Mouse (Mus musculus) forebrain, embryonic 10.5 days (tissue): ENCODE data around the gene Zfp865. TPM values are rescaled to one million over a fixed set of nuclear protein-coding genes. Genes with fewer than 3 reads are reported as not detected.
A peak's percentile ranks its signal among the peaks of the same experiment; 100 is the strongest.

Source experiments
- DNase-seq: peaks from one replicate; pipeline ENCODE4 v3.0.0-alpha.2; 2017; ENCODE audit warnings: low spot score; ENCODE audit errors: extremely low spot score
- H3K27ac ChIP-seq: fragments of 300-500 bp; sonication (generic); 2 replicates; pipeline ENCODE4 v1.5.1; 2016; ENCODE audit warnings: mild to moderate bottlenecking
- H3K27me3 ChIP-seq: fragments of 300-500 bp; sonication (generic); 2 replicates; pipeline ENCODE4 v1.6.1; 2016; ENCODE audit warnings: mild to moderate bottlenecking; ENCODE audit not compliant: poor library complexity, severe bottlenecking
- H3K36me3 ChIP-seq: fragments of 300-500 bp; sonication (generic); replicated peaks from 2 replicates; pipeline ENCODE4 v1.6.1; 2016; ENCODE audit warnings: mild to moderate bottlenecking, moderate library complexity
- H3K4me1 ChIP-seq: fragments of 300-500 bp; sonication (generic); 2 replicates; pipeline ENCODE4 v1.6.1; 2016
- H3K4me3 ChIP-seq: fragments of 300-500 bp; sonication (generic); 2 replicates; pipeline ENCODE4 v1.5.1; 2016; ENCODE audit warnings: mild to moderate bottlenecking, moderate library complexity
- H3K9me3 ChIP-seq: fragments of 300-500 bp; sonication (generic); 2 replicates; pipeline ENCODE4 v1.6.1; 2016; ENCODE audit warnings: mild to moderate bottlenecking, moderate library complexity
- WGBS: fragments of 180-500 bp; shearing (Covaris S2); methylation state at CpG from one replicate; pipeline ENCODE4 v1.1.7; 2016; 5-methylcytosine and 5-hydroxymethylcytosine counted together
- polyA plus RNA-seq: library from polyadenylated mRNA; unstranded; fragments of >200 nt; fragmentation: Nextera tagmentation; extraction: Ambion mirVana; gene quantifications from 2 replicates; pipeline ENCODE4 v1.2.1, GENCODE M21; 2016

The Zfp865 gene
- polyA plus RNA-seq, 1 experiment from 2014 or later: 5.7 TPM

DNA sequence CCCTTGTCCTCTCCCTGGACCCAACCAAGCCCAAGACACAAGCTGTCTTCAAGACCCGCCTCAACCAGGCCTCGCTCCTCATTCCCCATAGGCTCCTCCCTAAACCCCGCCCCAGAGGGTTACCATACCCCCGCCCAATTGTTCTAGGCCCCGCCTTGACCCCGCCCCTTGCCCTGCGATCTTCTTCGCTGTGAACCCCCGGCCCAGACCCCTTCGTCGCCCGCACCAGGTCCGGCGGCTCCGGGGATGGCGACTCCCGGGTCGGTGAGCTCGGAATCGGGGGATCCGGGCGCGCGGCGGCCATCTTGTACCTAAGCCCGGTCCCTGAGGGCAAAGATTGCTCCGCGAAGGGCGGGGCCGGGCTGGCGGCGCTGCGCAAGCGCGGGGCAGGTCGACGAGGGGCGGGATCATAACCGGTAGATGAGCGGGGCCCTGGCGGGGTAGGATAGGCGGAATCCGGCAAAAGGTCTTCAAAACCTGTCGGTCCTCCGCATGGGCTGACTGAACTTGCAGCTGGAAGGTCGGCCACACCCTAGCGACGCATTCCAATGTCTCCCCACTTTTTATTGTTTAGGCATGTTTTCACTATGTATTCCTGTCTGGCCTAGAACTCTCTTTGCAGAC lies 18.0 kb downstream of the Zfp865 start, which contains the start of gene Zfp784:
Zfp784 (minus strand) TSS at position 338 of the 624 bp plus-strand sequence.
- H3K36me3 ChIP-seq: peaks cover 46% of the 10 kb centered on the region

DNA sequence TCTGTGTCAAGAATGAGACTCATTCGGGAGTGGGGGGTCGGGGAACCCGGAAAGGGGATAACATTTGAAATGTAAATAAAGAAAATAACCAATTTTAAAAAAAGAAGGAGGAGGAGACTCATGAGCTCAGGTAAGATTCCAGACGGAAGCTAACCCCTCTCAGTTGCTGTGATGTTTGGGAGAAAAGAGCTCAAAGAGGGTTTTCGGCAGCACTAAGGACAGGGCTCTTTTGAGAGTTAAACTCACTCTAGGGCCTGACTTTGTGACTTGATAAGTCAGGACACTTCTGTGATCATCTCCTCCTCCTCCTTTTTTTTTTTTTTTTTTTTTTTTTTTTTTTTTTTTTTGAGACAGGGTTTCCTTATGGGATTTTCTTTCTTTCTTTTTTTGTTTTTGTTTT lies 18.8 kb downstream of the Zfp865 start:
- no peak for DNase-seq
- 45% methylated on average over 5 of the region's 5 CpGs for WGBS
- Histone ChIP-seq H3K36me3 (peaks cover 39% of the 10 kb centered on the region), H3K9me3 (peaks cover 22% of the 10 kb centered on the region), H3K27me3 (no peaks in the 10 kb centered on the region), H3K4me3 (peak overlapping the region; percentile 76), H3K27ac (peak overlapping the region; percentile 98), H3K4me1 (peaks cover 21% of the 10 kb centered on the region)

More for the DNA sequence above, 18.0 kb downstream of the Zfp865 start, which contains the start of gene Zfp784:
- under 1% methylated on average over 48 of the region's 48 CpGs for WGBS
- Histone ChIP-seq H3K27me3 (no peaks in the 10 kb centered on the region), H3K9me3 (peaks cover 29% of the 10 kb centered on the region), H3K27ac (peak within 1 kb of the TSS; percentile 98), H3K4me1 (peaks cover 21% of the 10 kb centered on the region), H3K4me3 (peak within 1 kb of the TSS; percentile 76)
- peak; percentile 90 for DNase-seq

DNA sequence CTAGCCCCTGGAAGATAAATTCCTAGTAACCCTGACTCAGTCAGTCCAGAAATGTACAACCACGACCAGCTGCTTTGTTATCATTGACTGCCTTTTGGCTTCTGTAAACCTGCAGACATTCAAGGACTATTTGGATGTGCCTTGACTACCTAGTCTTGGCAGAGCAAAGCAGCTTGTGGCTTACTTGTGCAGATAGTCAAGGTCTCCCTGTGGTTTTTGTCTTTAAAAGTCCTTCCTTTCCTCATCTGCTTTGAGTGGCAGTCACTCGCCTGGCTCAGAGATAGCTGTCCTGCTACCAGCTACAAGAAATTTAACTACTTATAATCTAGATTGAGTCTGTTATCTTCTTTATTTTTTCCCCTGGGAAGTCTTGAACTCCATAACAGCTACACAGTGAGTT lies 24.8 kb downstream of the Zfp865 start:
- H3K9me3 ChIP-seq: no peaks in the 10 kb centered on the region; the same call in 1 of the 2 replicates
- WGBS: 81% methylated on average over 2 of the region's 2 CpGs
- peaks cover 13% of the 10 kb centered on the region for H3K36me3 ChIP-seq
- no peaks in the 10 kb centered on the region for H3K4me1 ChIP-seq
- H3K27me3 ChIP-seq: peaks cover 5% of the 10 kb centered on the region; the same call in 1 of the 2 replicates
- no peak overlapping the region for H3K27ac ChIP-seq
- no peak overlapping the region for H3K4me3 ChIP-seq
- DNase-seq: no peak

DNA sequence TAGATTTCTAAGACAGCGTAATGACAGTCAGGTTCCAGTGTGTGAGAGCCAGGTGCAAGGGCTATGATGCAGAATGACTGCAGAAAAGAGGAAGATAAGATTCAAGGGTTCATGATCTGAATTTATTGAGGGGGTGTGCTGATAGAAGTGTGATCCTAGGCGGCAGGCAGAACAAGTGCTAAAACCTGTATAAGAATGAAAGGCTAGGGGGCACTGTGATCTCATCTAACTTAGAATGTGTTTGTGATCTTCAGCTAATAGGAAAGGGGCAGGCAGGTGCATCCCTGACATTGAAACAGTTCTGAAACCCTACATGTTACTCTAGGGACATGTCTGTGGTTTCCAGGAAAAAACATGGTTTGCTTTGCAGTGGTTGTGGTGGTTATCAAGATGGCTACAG lies 25.9 kb downstream of the Zfp865 start:
- Histone ChIP-seq H3K9me3 (no peaks in the 10 kb centered on the region; the same call in 1 of the 2 replicates), H3K4me3 (no peak overlapping the region), H3K27ac (no peak overlapping the region), H3K4me1 (peaks cover 8% of the 10 kb centered on the region), H3K27me3 (peaks cover 12% of the 10 kb centered on the region), H3K36me3 (peaks cover 6% of the 10 kb centered on the region)
- WGBS: 73% methylated on average over 2 of the region's 2 CpGs
- no peak for DNase-seq

DNA sequence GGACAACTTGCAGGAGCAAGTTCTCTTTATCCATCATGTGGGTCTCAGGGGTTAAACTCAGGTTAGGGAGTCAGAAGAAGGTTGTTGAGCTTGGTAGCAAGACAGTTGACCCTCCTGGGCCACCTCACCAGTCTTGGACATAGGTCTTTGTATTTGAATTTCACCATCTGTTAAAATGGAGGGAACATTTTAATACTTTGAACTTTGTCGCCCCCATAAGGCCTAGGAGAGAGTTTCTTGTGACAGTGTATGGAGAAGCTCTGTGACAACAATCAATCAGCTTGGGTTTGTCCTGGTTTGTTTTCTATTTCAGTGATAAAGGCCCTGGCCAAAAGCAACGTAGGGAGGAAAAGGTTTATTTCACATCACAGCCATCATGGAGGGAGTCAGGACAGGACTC lies 27.1 kb downstream of the Zfp865 start:
- H3K9me3 ChIP-seq: no peaks in the 10 kb centered on the region; the same call in 1 of the 2 replicates
- H3K4me1 ChIP-seq: peaks cover 16% of the 10 kb centered on the region
- H3K27me3 ChIP-seq: peaks cover 20% of the 10 kb centered on the region
- H3K36me3 ChIP-seq: no peaks in the 10 kb centered on the region
- 0 out of 2 replicates have a peak overlapping the region, but pooled peaks have one; percentile 30 for H3K27ac ChIP-seq
- H3K4me3 ChIP-seq: no peak overlapping the region
- 35% methylated on average over 2 of the region's 2 CpGs for WGBS
- no peak for DNase-seq

DNA sequence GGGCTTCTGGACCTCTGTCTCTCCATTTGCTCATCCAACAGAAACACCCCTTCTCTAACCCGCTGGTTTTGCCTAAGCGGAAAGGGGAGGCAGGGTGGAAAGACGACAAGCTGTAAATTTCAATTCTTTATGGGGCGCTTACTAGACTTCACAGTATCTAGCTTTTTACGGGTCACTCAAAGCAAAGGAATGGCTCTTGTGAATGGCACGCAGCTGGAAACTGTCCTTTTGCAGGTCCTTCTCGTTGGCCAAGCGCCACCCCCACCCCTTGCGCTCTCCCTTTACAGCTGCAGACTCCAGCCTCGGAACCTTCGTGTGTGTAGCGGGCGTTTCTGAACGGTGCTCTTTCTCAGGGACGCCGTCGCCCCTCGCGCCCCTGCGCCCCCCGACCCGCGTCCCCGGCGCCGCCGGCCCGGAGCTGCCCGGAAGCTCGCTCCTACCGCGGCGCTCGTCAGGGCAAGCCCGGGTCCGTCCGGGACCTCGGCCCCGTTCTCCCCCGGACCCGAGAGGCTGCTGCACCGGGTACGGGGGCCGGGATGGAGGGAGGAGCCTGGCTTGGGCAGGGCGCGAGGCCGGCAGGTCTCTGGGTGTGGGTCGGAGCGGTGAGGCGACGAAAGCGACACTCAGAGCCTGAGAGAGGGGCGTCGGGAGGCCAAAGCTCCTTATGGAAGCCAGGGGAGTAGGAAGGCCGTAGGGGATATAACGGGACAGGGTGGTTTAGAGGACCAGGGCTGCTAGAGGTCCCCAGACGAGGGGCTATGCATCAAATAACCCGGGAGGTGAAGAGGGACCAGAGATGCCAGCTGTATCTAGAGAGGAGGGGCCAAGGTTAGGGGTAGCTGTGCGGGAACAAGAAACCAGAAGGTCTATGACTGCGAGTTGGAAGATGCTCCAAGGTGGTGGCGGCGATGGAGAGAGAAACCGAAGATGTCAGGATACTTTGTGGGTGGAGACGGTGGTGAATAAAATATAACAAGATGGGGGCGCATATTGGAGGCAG lies 31.3 kb downstream of the Zfp865 start, which contains the start of gene Zfp580:
Zfp580 (plus strand) TSS at position 346 of the 1,000 bp plus-strand sequence.
- Histone ChIP-seq H3K36me3 (no peaks in the 10 kb centered on the region), H3K4me3 (peak within 1 kb of the TSS; percentile 67), H3K4me1 (peaks cover 42% of the 10 kb centered on the region), H3K9me3 (no peaks in the 10 kb centered on the region; the same call in 1 of the 2 replicates), H3K27ac (peak within 1 kb of the TSS; percentile 88), H3K27me3 (peaks cover 62% of the 10 kb centered on the region)
- peak; percentile 83 for DNase-seq
- 1% methylated on average over 65 of the region's 65 CpGs for WGBS

DNA sequence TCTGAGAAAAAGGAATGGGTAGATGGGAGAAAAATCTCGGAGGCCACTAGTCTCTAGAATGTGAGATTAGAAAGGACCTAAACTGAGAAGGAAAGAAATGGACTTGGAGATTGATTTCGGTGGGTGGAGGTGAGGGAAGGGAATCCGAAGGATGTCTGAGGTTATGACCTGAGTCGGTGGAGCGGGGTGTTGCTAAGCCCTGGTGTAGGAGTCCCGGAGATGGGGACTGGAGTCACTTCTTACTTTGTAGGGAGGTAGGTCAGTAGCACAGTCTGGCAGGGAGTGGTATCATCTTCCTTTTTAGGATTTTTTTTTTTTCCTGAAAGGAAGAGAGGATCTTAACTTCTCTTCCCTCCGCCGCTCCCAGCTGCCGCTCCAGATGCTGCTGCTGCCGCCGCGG lies 32.3 kb downstream of the Zfp865 start:
- H3K27me3 ChIP-seq: peaks cover 71% of the 10 kb centered on the region
- peaks cover 51% of the 10 kb centered on the region for H3K4me1 ChIP-seq
- no peak for DNase-seq
- no peaks in the 10 kb centered on the region; the same call in 1 of the 2 replicates for H3K9me3 ChIP-seq
- H3K36me3 ChIP-seq: no peaks in the 10 kb centered on the region
- peak overlapping the region; percentile 67 for H3K4me3 ChIP-seq
- WGBS: 4% methylated on average over 12 of the region's 12 CpGs
- peak overlapping the region; percentile 60; the same call in 1 of the 2 replicates for H3K27ac ChIP-seq

DNA sequence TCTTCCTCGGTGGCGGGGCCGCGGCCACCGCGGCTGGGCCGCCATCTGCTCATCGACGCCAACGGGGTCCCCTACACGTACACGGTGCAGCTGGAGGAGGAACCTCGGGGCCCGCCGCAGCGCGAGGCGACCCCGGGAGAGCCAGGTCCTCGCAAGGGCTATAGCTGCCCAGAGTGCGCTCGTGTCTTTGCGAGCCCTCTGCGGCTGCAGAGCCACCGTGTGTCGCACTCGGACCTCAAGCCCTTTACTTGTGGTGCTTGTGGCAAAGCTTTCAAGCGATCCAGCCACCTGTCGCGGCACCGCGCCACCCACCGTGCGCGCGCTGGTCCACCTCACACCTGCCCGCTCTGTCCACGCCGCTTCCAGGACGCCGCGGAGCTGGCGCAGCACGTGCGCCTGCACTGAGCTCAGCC lies 32.8 kb downstream of the Zfp865 start:
- Histone ChIP-seq H3K4me1 (peaks cover 56% of the 10 kb centered on the region), H3K36me3 (no peaks in the 10 kb centered on the region), H3K27ac (peak overlapping the region; percentile 60; the same call in 1 of the 2 replicates), H3K27me3 (peaks cover 76% of the 10 kb centered on the region), H3K9me3 (no peaks in the 10 kb centered on the region; the same call in 1 of the 2 replicates), H3K4me3 (peak overlapping the region; percentile 67)
- WGBS: 2% methylated on average over 45 of the region's 45 CpGs
- no peak for DNase-seq

DNA sequence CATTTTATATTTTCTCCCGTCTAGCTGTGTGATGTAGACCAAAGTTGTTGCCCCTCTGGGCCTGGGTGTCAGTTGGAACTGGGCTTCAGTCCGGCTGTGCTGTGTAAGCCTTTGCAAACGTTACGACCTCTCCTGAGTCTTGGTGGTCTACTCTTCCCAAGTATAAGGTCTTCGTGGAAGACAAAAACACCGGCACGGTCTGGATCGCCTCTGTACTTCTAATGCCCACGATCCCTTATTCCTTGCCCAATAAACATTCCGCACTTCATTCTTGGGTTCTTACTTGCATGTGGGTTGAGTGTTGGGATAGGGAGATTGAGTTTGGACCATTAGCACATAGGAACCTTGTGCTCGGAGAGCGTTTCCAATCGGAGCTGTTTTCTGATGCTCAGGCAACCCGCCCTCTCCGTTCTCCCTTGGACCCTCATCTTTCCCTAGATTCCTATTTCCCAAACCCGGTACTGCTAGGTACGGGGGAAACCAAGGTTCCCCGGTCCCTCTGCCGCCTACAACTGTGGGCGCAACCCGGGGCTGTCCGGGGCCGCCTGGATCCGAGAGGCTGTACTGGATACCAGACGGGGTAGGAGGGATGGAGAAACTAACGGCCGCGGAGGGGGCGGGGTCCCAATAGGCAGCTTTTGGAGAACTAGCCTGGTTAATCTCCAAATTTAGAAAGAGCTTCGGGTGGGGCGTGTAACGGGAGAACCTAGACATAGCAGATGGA lies 33.4 kb downstream of the Zfp865 start:
- no peaks in the 10 kb centered on the region for H3K36me3 ChIP-seq
- H3K27me3 ChIP-seq: peaks cover 83% of the 10 kb centered on the region
- 0 out of 2 replicates have a peak overlapping the region, but pooled peaks have one; percentile 60 for H3K27ac ChIP-seq
- WGBS: 8% methylated on average over 32 of the region's 32 CpGs
- H3K4me1 ChIP-seq: peaks cover 57% of the 10 kb centered on the region
- H3K4me3 ChIP-seq: peak overlapping the region; percentile 67
- DNase-seq: peak; percentile 26
- no peaks in the 10 kb centered on the region; the same call in 1 of the 2 replicates for H3K9me3 ChIP-seq

DNA sequence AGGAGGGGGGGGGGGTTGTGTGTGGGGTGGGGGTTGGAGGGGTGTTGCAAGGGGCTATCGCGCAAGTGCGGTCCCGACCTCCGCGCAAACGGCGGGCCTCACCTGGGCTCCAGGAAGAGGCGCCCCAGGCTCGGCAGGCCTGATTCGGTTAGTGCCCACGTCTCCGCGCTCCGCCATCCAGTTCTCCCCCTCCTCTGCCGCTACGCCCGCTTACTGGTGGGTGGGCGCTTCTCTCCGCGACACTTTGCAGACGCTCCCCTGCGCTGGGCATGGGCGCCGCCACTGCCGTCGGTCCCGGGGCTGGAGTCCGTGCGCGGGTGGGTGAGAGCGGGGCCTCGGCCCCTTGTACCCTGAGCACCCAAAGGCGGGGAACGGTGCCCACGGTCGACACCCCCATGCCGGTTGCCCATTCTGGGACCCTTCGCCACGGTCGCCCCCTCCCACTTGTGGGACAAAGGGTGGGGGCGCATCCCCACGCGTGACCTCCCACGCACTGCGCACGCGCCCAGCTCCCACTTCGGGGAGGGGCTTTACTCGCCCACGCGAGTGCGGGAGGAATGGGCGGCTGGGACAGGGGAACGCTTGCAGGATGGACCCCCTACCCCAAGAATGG lies 36.6 kb downstream of the Zfp865 start:
- Histone ChIP-seq H3K9me3 (no peaks in the 10 kb centered on the region), H3K27ac (peak overlapping the region; percentile 77), H3K4me3 (peak overlapping the region; percentile 57), H3K4me1 (peaks cover 64% of the 10 kb centered on the region), H3K27me3 (peaks cover 78% of the 10 kb centered on the region), H3K36me3 (no peaks in the 10 kb centered on the region)
- DNase-seq: peak; percentile 35
- WGBS: 2% methylated on average over 40 of the region's 55 CpGs

DNA sequence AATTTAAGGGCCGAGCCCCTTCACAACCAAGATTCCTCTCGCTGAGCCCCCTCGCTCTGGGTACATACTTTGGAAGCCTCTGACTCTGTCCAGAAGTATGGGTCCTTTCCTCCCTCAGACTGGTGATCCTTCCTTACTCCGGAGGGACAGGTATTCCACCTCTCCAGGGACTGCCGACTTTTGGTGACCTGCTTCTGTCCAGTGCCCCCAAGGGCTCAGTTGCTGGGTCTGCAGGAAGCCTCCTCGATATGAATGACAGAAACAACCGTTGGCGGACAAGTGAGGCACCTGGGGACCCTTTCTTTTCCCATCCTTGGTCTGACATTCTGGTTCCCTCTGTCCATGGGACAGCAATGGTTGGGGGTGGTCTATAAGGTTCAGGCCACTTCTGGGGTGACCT lies 37.2 kb downstream of the Zfp865 start:
- peaks cover 57% of the 10 kb centered on the region for H3K4me1 ChIP-seq
- H3K4me3 ChIP-seq: peak overlapping the region; percentile 57
- 32% methylated on average over 8 of the region's 8 CpGs for WGBS
- no peaks in the 10 kb centered on the region for H3K36me3 ChIP-seq
- H3K27me3 ChIP-seq: peaks cover 72% of the 10 kb centered on the region
- no peaks in the 10 kb centered on the region for H3K9me3 ChIP-seq
- no peak for DNase-seq
- H3K27ac ChIP-seq: no peak overlapping the region
